Mouse (Mus musculus) ES-E14 (cell line): ENCODE measurements around the gene Sestd1. TPM values are rescaled to one million over a fixed set of nuclear protein-coding genes. Genes with fewer than 3 reads are reported as not detected.

Source experiments
- DNase-seq: peaks from one replicate; pipeline ENCODE4 v3.0.0-alpha.2; 2013; ENCODE audit warnings: low read depth, low spot score
- H3K27ac ChIP-seq: 2 replicates; pipeline ENCODE4 v1.5.1; 2012; ENCODE audit warnings: low read depth, mild to moderate bottlenecking, low read length, moderate library complexity, mixed read lengths; ENCODE audit not compliant: poor library complexity, insufficient read depth, severe bottlenecking
- H3K36me3 ChIP-seq: 2 replicates; pipeline ENCODE4 v1.6.1; 2012; ENCODE audit warnings: mild to moderate bottlenecking, low read length, moderate library complexity, mixed read lengths; ENCODE audit not compliant: control insufficient read depth, poor library complexity, insufficient read depth, severe bottlenecking
- H3K4me1 ChIP-seq, 2 experiments: fragments of 150-350 bp in 1 of 2; sonication (generic) in 1 of 2; 2 replicates each; pipeline ENCODE4 v1.6.1; 2012; ENCODE audit warnings: low read length in 2 of 2, mild to moderate bottlenecking in 1 of 2, mixed read lengths in 1 of 2; ENCODE audit not compliant: control insufficient read depth in 2 of 2, insufficient read depth in 2 of 2, poor library complexity in 1 of 2
- H3K4me3 ChIP-seq, 2 experiments: fragments of 150-350 bp in 1 of 2; sonication (generic) in 1 of 2; 2 replicates each; pipeline ENCODE4 v1.5.1; 2012; ENCODE audit warnings: low read length in 2 of 2, low read depth in 1 of 2, mild to moderate bottlenecking in 1 of 2, mixed read lengths in 1 of 2; ENCODE audit not compliant: insufficient read depth in 1 of 2, poor library complexity in 1 of 2, severe bottlenecking in 1 of 2
- H3K9ac ChIP-seq: 2 replicates; pipeline ENCODE4 v1.6.1; 2012; ENCODE audit warnings: low read depth, mild to moderate bottlenecking, low read length, mixed read lengths; ENCODE audit not compliant: poor library complexity, insufficient read depth, severe bottlenecking
- H3K9me3 ChIP-seq: fragments of 150-350 bp; sonication (generic); 2 replicates; pipeline ENCODE4 v1.6.1; 2012; ENCODE audit warnings: low read depth, mild to moderate bottlenecking, low read length; ENCODE audit not compliant: control insufficient read depth, insufficient read depth
- CHD2 ChIP-seq: IDR thresholded peaks from 2 replicates; pipeline ENCODE4 v1.6.1; 2014; ENCODE audit warnings: mild to moderate bottlenecking, low read depth, low read length, inconsistent platforms
- HCFC1 ChIP-seq: IDR thresholded peaks from 2 replicates; pipeline ENCODE4 v1.6.1; 2012; ENCODE audit warnings: low read length, inconsistent platforms, borderline replicate concordance; ENCODE audit not compliant: insufficient read depth
- MAFK ChIP-seq: IDR thresholded peaks from 2 replicates; pipeline ENCODE4 v1.6.1; 2014; ENCODE audit warnings: mild to moderate bottlenecking, low read depth, low read length, inconsistent platforms; ENCODE audit not compliant: insufficient read depth
- ZC3H11A ChIP-seq: IDR thresholded peaks from 2 replicates; pipeline ENCODE4 v1.6.1; 2012; ENCODE audit warnings: low read depth, mild to moderate bottlenecking, inconsistent platforms, low read length, borderline replicate concordance
- ZNF384 ChIP-seq: IDR thresholded peaks from 2 replicates; pipeline ENCODE4 v1.6.1; 2012; ENCODE audit warnings: low read depth, low read length, inconsistent platforms
- in situ Hi-C, 2 experiments: fragments of 600-800 bp; cut with MboI; formaldehyde crosslinking; loops; one replicate each; pipeline ENCODE4 v1.15.1; 2025; ENCODE audit warnings: low sequenced_read_pairs in 2 of 2, inconsistent platforms in 1 of 2; ENCODE audit not compliant: unreplicated experiment in 2 of 2
- total RNA-seq: library from RNA; depleted of rRNA; stranded (reverse); fragments of 300-350 nt; gene quantifications from 2 replicates; pipeline ENCODE4 v1.2.3, GENCODE M21; 2012

The Sestd1 gene
- total RNA-seq, 1 experiment: 11.4 TPM

DNA sequence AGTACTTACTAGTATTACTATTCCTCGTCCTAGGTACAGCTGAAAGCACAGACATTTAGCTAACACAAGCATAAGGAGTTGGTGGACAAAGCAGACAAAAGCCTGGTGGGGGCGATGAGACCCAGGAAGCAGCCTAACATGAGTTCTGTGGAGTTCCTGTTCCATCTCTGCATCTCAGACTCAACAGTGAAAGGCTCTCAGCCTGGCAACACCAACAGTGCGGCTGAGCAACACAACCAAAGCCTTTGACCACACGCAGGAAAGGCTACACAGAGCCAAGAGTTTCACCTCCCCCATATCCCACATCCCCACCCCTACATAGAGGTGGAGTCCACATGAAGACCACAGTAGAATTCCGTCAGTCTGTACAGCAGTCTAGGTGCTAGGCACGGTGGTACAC is 15.8 kb downstream of the Sestd1 start:
- Histone ChIP-seq H3K4me3 (no peak overlapping the region), H3K27ac (no peak overlapping the region), H3K36me3 (no peaks in the 10 kb centered on the region), H3K4me1 (peaks cover 0 to 32% of the 10 kb centered on the region in 2 experiments; a peak in 2 of 4 replicates), H3K9ac (no peak overlapping the region), H3K9me3 (no peaks in the 10 kb centered on the region)
- TF ChIP-seq CHD2: no peak
- no peak for TF ChIP-seq ZC3H11A
- no peak for TF ChIP-seq ZNF384
- no peak for TF ChIP-seq HCFC1
- TF ChIP-seq MAFK: no peak
- in situ Hi-C loops: no loop called here
- no peak for DNase-seq

GRCm38 (mm10) chr2:77263477-77264435 is 16.6 kb downstream of the Sestd1 start:
- Histone ChIP-seq H3K27ac (no peak overlapping the region), H3K4me3 (no peak overlapping the region), H3K4me1 (peaks cover 0 to 26% of the 10 kb centered on the region in 2 experiments; a peak in 2 of 4 replicates), H3K9ac (no peak overlapping the region), H3K36me3 (no peaks in the 10 kb centered on the region), H3K9me3 (no peaks in the 10 kb centered on the region)
- in situ Hi-C loops: no loop called here
- no peak for TF ChIP-seq MAFK
- no peak for TF ChIP-seq ZC3H11A
- no peak for TF ChIP-seq CHD2
- no peak for TF ChIP-seq HCFC1
- TF ChIP-seq ZNF384: no peak
- no peak for DNase-seq

DNA sequence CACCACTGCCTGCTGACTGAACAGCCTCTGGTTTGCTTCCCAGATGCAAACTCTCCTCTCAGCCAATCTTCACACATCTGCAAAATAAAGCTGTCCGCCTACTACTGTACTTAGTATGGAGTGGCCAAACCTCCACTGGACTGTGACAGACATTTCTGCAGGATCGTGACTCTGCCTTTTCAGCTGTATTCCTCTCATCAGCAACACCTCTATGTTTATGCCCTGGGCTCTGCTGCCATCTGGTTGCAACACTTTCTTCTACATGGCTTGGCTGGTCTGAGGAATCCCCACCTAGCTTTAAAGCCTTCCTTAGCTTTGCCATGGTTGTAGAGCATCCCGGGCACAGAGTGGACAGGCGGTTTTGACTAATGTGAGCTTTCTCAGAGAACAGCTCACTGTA is 20.3 kb downstream of the Sestd1 start:
- no peaks in the 10 kb centered on the region for H3K9me3 ChIP-seq
- H3K9ac ChIP-seq: no peak overlapping the region
- H3K27ac ChIP-seq: no peak overlapping the region
- no peak for DNase-seq
- H3K4me3 ChIP-seq: no peak overlapping the region
- no peaks in the 10 kb centered on the region for H3K36me3 ChIP-seq
- no peak for TF ChIP-seq ZNF384
- TF ChIP-seq CHD2: no peak
- TF ChIP-seq ZC3H11A: no peak
- TF ChIP-seq MAFK: no peak
- TF ChIP-seq HCFC1: no peak
- in situ Hi-C loops: no loop called here
- H3K4me1 ChIP-seq: peaks cover 0 to 14% of the 10 kb centered on the region in 2 experiments; a peak in 2 of 4 replicates

DNA sequence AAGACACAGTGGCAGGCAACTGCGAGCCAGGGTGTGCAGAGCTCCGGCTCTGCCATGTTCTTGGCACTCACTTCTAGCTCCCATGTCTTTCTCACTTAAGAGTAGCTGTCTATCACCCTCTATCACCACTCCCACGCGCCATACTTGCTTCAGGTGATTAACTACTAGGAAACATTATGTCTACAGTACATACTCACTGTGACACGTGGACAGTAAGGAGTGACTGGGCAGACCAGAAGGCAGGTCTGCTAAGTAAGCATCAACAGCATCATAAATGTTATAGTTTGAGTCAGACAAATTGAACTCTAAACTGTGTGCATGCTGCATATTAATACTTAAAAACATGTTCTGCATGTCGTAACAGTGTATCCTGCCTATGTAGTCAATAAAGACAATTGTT is 27.2 kb downstream of the Sestd1 start:
- Histone ChIP-seq H3K4me3 (no peak overlapping the region), H3K9me3 (no peaks in the 10 kb centered on the region), H3K27ac (no peak overlapping the region), H3K4me1 (peaks cover 0 to 3% of the 10 kb centered on the region in 2 experiments; a peak in 1 of 4 replicates), H3K9ac (no peak overlapping the region), H3K36me3 (no peaks in the 10 kb centered on the region)
- no peak for DNase-seq
- TF ChIP-seq HCFC1 (no peak), ZNF384 (no peak), MAFK (no peak), CHD2 (no peak), ZC3H11A (no peak)
- in situ Hi-C loops: no loop called here

DNA sequence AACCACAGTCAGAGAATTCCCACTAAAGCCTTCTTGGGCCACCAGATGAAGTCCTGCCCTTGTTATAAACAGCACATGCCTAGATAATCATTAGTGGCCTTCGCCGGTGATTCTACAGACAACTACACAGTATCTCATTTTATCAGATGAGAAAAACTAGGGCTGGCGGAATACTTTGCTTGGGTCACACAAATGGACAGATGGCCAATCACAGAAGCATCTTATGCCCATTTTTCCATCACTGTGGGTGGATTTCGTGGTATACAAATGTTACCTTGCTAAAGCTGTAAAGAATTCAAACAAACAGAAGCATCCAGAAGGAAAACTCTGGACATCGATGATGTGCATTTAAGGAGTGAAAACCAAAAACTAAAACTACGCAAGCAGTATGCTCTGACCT is 28.7 kb downstream of the Sestd1 start:
- no peak for TF ChIP-seq ZC3H11A
- no peak overlapping the region for H3K27ac ChIP-seq
- DNase-seq: no peak
- in situ Hi-C loops: no loop called here
- no peaks in the 10 kb centered on the region for H3K9me3 ChIP-seq
- no peak overlapping the region for H3K9ac ChIP-seq
- H3K4me3 ChIP-seq: no peak overlapping the region
- H3K36me3 ChIP-seq: no peaks in the 10 kb centered on the region
- H3K4me1 ChIP-seq: no peaks in the 10 kb centered on the region
